In genomic region chr10:4388384-4388745, GRCm38 (mm10) we compare ENCODE assay signal across 8 mouse cellular contexts. TPM values are rescaled to one million over a fixed set of nuclear protein-coding genes. Genes with fewer than 3 reads are reported as not detected.
DNase-seq lines count a peak whose midpoint lies in the region; ATAC-seq and TF ChIP-seq lines count a peak whose summit lies in the region.

No protein-coding gene starts in this region.

- peak overlapping the region; percentile 91 for H3K4me2 ChIP-seq in neural tube, embryonic 11.5 days (ENCODE audit: low read depth)
- peak overlapping the region; percentile 90 for H3K4me2 ChIP-seq in heart, postnatal 0 days (ENCODE audit: low read depth, low read length)
- H3K4me2 ChIP-seq in liver, embryonic 12.5 days, result peak overlapping the region; percentile 94

- H3K4me1 ChIP-seq in neural tube, embryonic 11.5 days (ENCODE audit: control insufficient read depth, insufficient read depth, low read length), result peaks cover 17% of the 10 kb centered on the region
- H3K4me1 ChIP-seq in embryonic facial prominence, embryonic 10.5 days, result peaks cover 44% of the 10 kb centered on the region
- peaks cover 41% of the 10 kb centered on the region for H3K4me1 ChIP-seq in heart, postnatal 0 days (ENCODE audit: control insufficient read depth, insufficient read depth)
- peaks cover 75% of the 10 kb centered on the region for H3K4me1 ChIP-seq in liver, embryonic 12.5 days

- H3K27me3 ChIP-seq in neural tube, embryonic 11.5 days (ENCODE audit: control insufficient read depth, insufficient read depth, low read length), result no peaks in the 10 kb centered on the region
- no peaks in the 10 kb centered on the region for H3K27me3 ChIP-seq in embryonic facial prominence, embryonic 10.5 days (replicated peaks; ENCODE audit: low read depth, poor library complexity, severe bottlenecking)
- H3K27me3 ChIP-seq in heart, postnatal 0 days (ENCODE audit: control insufficient read depth, insufficient read depth, low read length), result no peaks in the 10 kb centered on the region
- H3K27me3 ChIP-seq in liver, embryonic 12.5 days (replicated peaks), result no peaks in the 10 kb centered on the region

- DNase-seq in neural tube, embryonic 11.5 days (ENCODE audit: low spot score), result peak; percentile 34
- no peak for DNase-seq in neural tube, embryonic 10.5 days (ENCODE audit: extremely low spot score, low spot score)
- DNase-seq in embryonic facial prominence, embryonic 10.5 days (ENCODE audit: low spot score), result no peak
- DNase-seq in heart, postnatal 0 days (ENCODE audit: low spot score), result peak; percentile 26
- peak; percentile 36 for DNase-seq in ovary, postnatal 10 days (ENCODE audit: low spot score)
- DNase-seq in left cerebral cortex, adult 11 months (ENCODE audit: low spot score), result no peak

- H3K27ac ChIP-seq in neural tube, embryonic 11.5 days (ENCODE audit: low read depth, low read length), result peak overlapping the region; percentile 99
- peak overlapping the region; percentile 99 for H3K27ac ChIP-seq in embryonic facial prominence, embryonic 10.5 days (replicated peaks)
- peak overlapping the region; percentile 99 for H3K27ac ChIP-seq in heart, postnatal 0 days (ENCODE audit: low read depth)
- peak overlapping the region; percentile 98 for H3K27ac ChIP-seq in liver, embryonic 12.5 days

- H3K36me3 ChIP-seq in neural tube, embryonic 11.5 days (ENCODE audit: control insufficient read depth, insufficient read depth, low read length), result 0 out of 2 replicates have a peak, but pooled peaks cover 3% of the 10 kb centered on the region
- H3K36me3 ChIP-seq in embryonic facial prominence, embryonic 10.5 days (replicated peaks), result peaks cover 16% of the 10 kb centered on the region
- H3K36me3 ChIP-seq in heart, postnatal 0 days (replicated peaks; ENCODE audit: control insufficient read depth, insufficient read depth, low read length), result peaks cover 6% of the 10 kb centered on the region; the same call in 1 of the 2 replicates
- H3K36me3 ChIP-seq in liver, embryonic 12.5 days, result peaks cover 13% of the 10 kb centered on the region

- H3K9me3 ChIP-seq in neural tube, embryonic 11.5 days (ENCODE audit: control insufficient read depth, low read length), result no peaks in the 10 kb centered on the region
- no peaks in the 10 kb centered on the region for H3K9me3 ChIP-seq in embryonic facial prominence, embryonic 10.5 days
- H3K9me3 ChIP-seq in heart, postnatal 0 days (replicated peaks; ENCODE audit: control insufficient read depth, low read length), result no peaks in the 10 kb centered on the region
- no peaks in the 10 kb centered on the region for H3K9me3 ChIP-seq in liver, embryonic 12.5 days (replicated peaks)

- WGBS in neural tube, embryonic 11.5 days, result 1% methylated on average over 19 of the region's 19 CpGs
- 2% methylated on average over 19 of the region's 19 CpGs for WGBS in embryonic facial prominence, embryonic 10.5 days
- WGBS in heart, postnatal 0 days, result under 1% methylated on average over 19 of the region's 19 CpGs
- 1% methylated on average over 19 of the region's 19 CpGs for WGBS in liver, embryonic 12.5 days (ENCODE audit: insufficient replicate concordance)

- ATAC-seq in neural tube, embryonic 11.5 days (ENCODE audit: insufficient read depth, low FRiP score, low TSS enrichment), result no peak
- no peak for ATAC-seq in heart, postnatal 0 days (ENCODE audit: insufficient read depth, low read depth)
- ATAC-seq in liver, embryonic 12.5 days, result no peak
- ATAC-seq in frontal cortex, adult (ENCODE audit: low TSS enrichment), result no peak

- peak overlapping the region; percentile 100 for H3K4me3 ChIP-seq in neural tube, embryonic 11.5 days (ENCODE audit: low read depth, low read length)
- peak overlapping the region; percentile 97 for H3K4me3 ChIP-seq in embryonic facial prominence, embryonic 10.5 days
- peak overlapping the region; percentile 85 for H3K4me3 ChIP-seq in heart, postnatal 0 days (ENCODE audit: low read depth, low read length)
- H3K4me3 ChIP-seq in liver, embryonic 12.5 days, result peak overlapping the region; percentile 99

- no peak for TF ChIP-seq EP300 in heart, postnatal 0 days (IDR thresholded peaks at IDR 0.05; ENCODE audit: low read depth)

- no peak for TF ChIP-seq CTCF in heart, postnatal 0 days (IDR thresholded peaks at IDR 0.05; ENCODE audit: low read depth)

- peak overlapping the region; percentile 98 for H3K9ac ChIP-seq in neural tube, embryonic 11.5 days (ENCODE audit: low read length)
- H3K9ac ChIP-seq in heart, postnatal 0 days (replicated peaks; ENCODE audit: low read depth, low read length), result peak overlapping the region; percentile 99
- H3K9ac ChIP-seq in liver, embryonic 12.5 days, result peak overlapping the region; percentile 99

RNA-seq across cellular contexts. Expression of gene Zbtb2, which starts 0.5 kb away (rescaled TPM):
- 20.3 and 22.3 TPM in 2 replicates for polyA plus RNA-seq in neural tube, embryonic 11.5 days (2014; fragmentation: Nextera tagmentation; extraction: Ambion mirVana)
- 18.8 and 22.7 TPM in 2 replicates for polyA plus RNA-seq in embryonic facial prominence, embryonic 10.5 days (2016; fragmentation: Nextera tagmentation; extraction: Ambion mirVana)
- 16.3 and 19.8 TPM in 2 replicates for total RNA-seq in heart, postnatal 0 days (2014; rRNA removed; ENCODE audit: low replicate concordance)
- 5.1 and 5.2 TPM in 2 replicates for polyA plus RNA-seq in heart, postnatal 0 days (2015; fragmentation: Nextera tagmentation; extraction: Ambion mirVana)
- polyA plus RNA-seq in liver, embryonic 12.5 days (2016; fragmentation: Nextera tagmentation; extraction: Ambion mirVana), result 7.4 and 7.5 TPM in 2 replicates

RNA-seq across cellular contexts. Expression of gene Rmnd1, which starts 43.8 kb away (rescaled TPM):
- polyA plus RNA-seq in neural tube, embryonic 11.5 days (2014; fragmentation: Nextera tagmentation; extraction: Ambion mirVana), result 47.6 and 49.7 TPM in 2 replicates
- 46.5 and 52.5 TPM in 2 replicates for polyA plus RNA-seq in embryonic facial prominence, embryonic 10.5 days (2016; fragmentation: Nextera tagmentation; extraction: Ambion mirVana)
- 45.5 and 172 TPM in 2 replicates for total RNA-seq in heart, postnatal 0 days (2014; rRNA removed; ENCODE audit: low replicate concordance)
- 76.1 and 82.1 TPM in 2 replicates for polyA plus RNA-seq in heart, postnatal 0 days (2015; fragmentation: Nextera tagmentation; extraction: Ambion mirVana)
- 27.7 and 32.7 TPM in 2 replicates for polyA plus RNA-seq in liver, embryonic 12.5 days (2016; fragmentation: Nextera tagmentation; extraction: Ambion mirVana)

RNA-seq across cellular contexts. Expression of gene Armt1, which starts 43.9 kb away (rescaled TPM):
- 26.3 and 27.2 TPM in 2 replicates for polyA plus RNA-seq in neural tube, embryonic 11.5 days (2014; fragmentation: Nextera tagmentation; extraction: Ambion mirVana)
- polyA plus RNA-seq in embryonic facial prominence, embryonic 10.5 days (2016; fragmentation: Nextera tagmentation; extraction: Ambion mirVana), result 27.4 and 29.5 TPM in 2 replicates
- 10.0 and 14.7 TPM in 2 replicates for total RNA-seq in heart, postnatal 0 days (2014; rRNA removed; ENCODE audit: low replicate concordance)
- polyA plus RNA-seq in heart, postnatal 0 days (2015; fragmentation: Nextera tagmentation; extraction: Ambion mirVana), result 8.5 and 8.9 TPM in 2 replicates
- polyA plus RNA-seq in liver, embryonic 12.5 days (2016; fragmentation: Nextera tagmentation; extraction: Ambion mirVana), result 23.6 and 23.9 TPM in 2 replicates

Comparison
In these comparisons a context has a peak if more than half of its experiments do, and no peak if none do; other contexts are left out.
1. DNase-seq: peak in neural tube, embryonic 11.5 days (single experiment), heart, postnatal 0 days (single experiment) and ovary, postnatal 10 days (single experiment); none in neural tube, embryonic 10.5 days (single experiment), embryonic facial prominence, embryonic 10.5 days (single experiment) and left cerebral cortex, adult 11 months (single experiment).
2. Peak in every context shown above with its lines, with median percentiles within 50 percentile points of each other: H3K27ac ChIP-seq, H3K4me2 ChIP-seq, H3K4me3 ChIP-seq and H3K9ac ChIP-seq.